Mouse (Mus musculus): ENCODE measurements around the gene Pygo1. TPM values are rescaled to one million over a fixed set of nuclear protein-coding genes. Genes with fewer than 3 reads are reported as not detected.

Gene Pygo1
- polyA plus RNA-seq, 1 experiment from 2014 or later = 10.8 TPM

- Histone ChIP-seq H3K9me3 (ENCODE audit: control insufficient read depth, low read length) (no peaks in the 10 kb centered on the region; the same call in 1 of the 2 replicates), H3K4me1 (ENCODE audit: control insufficient read depth, insufficient read depth, low read length) (no peaks in the 10 kb centered on the region), H3K4me3 (ENCODE audit: low read depth, low read length) (no peak overlapping the region), H3K27me3 (ENCODE audit: control insufficient read depth, insufficient read depth, low read length) (no peaks in the 10 kb centered on the region), H3K9ac (ENCODE audit: low read length) (no peak overlapping the region), H3K36me3 (ENCODE audit: control insufficient read depth, insufficient read depth, low read length) (peaks cover 8% of the 10 kb centered on the region; the same call in 1 of the 2 replicates), H3K27ac (ENCODE audit: low read depth, low read length) (no peak overlapping the region), H3K4me2 (no peak overlapping the region)
- WGBS = 90% methylated on average over 1 of the region's 1 CpGs
- ATAC-seq (ENCODE audit: low FRiP score) = no peak
- DNase-seq (ENCODE audit: low spot score, missing footprints) = no peak
Observed at GRCm38 (mm10) chr9:72889777-72890176, 35.7 kb upstream of the Pygo1 start.

DNA sequence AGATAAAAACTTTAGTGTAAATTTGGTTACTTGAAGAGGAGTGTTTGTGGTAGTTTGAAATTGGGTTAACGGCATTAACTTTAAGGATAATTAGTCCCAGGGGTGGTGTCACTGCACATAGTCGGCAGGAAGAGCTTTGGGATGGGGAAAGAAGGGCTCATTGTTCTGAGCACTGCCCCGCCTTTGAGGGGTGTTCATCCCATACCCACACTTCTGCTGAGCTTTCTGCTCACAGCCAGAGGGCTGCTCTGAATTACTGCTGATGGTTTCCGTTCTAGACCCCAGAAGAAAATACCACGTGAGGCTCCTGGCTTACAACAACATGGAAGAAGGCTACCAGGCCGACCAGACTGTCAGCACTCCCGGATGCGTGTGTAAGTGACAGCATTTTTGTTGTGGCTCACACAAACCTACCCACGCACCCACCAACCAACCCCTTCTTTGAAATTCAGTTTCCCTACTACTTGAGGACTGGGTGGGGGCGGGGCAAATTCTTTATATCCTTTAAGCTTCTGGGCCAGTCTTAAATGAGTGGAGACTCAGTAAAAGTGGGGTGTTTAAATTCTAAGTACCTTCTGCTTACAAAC lies 34.9 kb upstream of the Pygo1 start:
- Histone ChIP-seq H3K9me3 (ENCODE audit: control insufficient read depth, low read length) (no peaks in the 10 kb centered on the region; the same call in 1 of the 2 replicates), H3K4me2 (no peak overlapping the region), H3K4me3 (ENCODE audit: low read depth, low read length) (no peak overlapping the region), H3K36me3 (ENCODE audit: control insufficient read depth, insufficient read depth, low read length) (peaks cover 13% of the 10 kb centered on the region; the same call in 1 of the 2 replicates), H3K9ac (ENCODE audit: low read length) (no peak overlapping the region), H3K27me3 (ENCODE audit: control insufficient read depth, insufficient read depth, low read length) (no peaks in the 10 kb centered on the region), H3K4me1 (ENCODE audit: control insufficient read depth, insufficient read depth, low read length) (no peaks in the 10 kb centered on the region), H3K27ac (ENCODE audit: low read depth, low read length) (no peak overlapping the region)
- no peak for ATAC-seq (ENCODE audit: low FRiP score)
- WGBS = 85% methylated on average over 10 of the region's 10 CpGs
- DNase-seq (ENCODE audit: low spot score, missing footprints) = no peak

DNA sequence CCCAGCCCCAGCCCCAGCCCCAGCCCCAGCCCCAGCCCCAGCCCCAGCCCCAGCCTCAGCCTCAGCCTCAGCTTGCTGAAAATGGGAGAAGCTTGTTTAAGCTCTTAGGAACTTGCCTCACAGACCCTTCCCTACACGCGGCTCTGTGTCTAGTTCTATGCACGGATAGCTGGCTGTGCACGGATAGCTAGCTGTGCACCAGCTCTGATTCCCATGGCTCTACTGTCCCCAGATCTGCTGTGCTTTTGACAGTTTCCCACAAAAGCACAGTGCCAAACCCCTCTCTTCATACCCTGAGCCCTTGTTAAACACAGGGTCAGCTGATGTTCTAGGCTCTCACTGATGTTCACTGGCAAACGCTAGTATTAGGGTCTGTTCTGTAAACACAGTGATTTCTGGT lies 32.7 kb upstream of the Pygo1 start:
- Histone ChIP-seq H3K27me3 (ENCODE audit: control insufficient read depth, insufficient read depth, low read length) (no peaks in the 10 kb centered on the region), H3K4me2 (no peak overlapping the region), H3K4me1 (ENCODE audit: control insufficient read depth, insufficient read depth, low read length) (no peaks in the 10 kb centered on the region), H3K9me3 (ENCODE audit: control insufficient read depth, low read length) (no peaks in the 10 kb centered on the region; the same call in 1 of the 2 replicates), H3K9ac (ENCODE audit: low read length) (no peak overlapping the region), H3K27ac (ENCODE audit: low read depth, low read length) (no peak overlapping the region), H3K4me3 (ENCODE audit: low read depth, low read length) (no peak overlapping the region), H3K36me3 (ENCODE audit: control insufficient read depth, insufficient read depth, low read length) (peaks cover 13% of the 10 kb centered on the region; the same call in 1 of the 2 replicates)
- DNase-seq (ENCODE audit: low spot score, missing footprints) (no peak), ATAC-seq (ENCODE audit: low FRiP score) (no peak)
- 96% methylated on average over 5 of the region's 5 CpGs for WGBS

DNA sequence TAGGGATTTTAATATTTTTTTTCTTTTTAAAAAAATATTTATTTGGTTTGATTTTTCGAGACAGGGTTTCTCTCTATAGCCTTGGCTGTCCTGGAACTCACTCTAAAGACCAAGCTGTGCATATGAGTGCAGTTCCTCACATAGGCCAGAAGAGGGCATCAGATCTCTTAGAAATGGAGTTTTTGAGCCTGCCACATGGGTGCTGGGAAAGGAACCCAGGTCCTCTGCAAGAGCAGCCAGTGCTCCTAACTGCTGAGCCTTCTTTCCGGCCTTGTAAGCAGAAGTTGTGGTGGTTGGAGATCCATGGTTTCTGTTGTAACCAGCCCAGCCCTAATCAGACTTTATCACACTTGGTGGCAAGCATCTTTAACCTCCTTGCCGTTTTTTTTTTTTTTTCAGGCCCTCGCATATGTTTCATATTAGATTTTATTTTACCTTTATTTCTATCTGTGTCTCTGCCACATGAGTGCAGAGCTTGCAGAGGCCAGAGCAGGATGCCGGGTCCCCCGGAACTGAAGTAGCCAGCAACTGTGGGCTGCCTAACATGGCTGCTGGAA lies 30.6 kb upstream of the Pygo1 start:
- Histone ChIP-seq H3K4me2 (no peak overlapping the region), H3K27ac (ENCODE audit: low read depth, low read length) (no peak overlapping the region), H3K27me3 (ENCODE audit: control insufficient read depth, insufficient read depth, low read length) (no peaks in the 10 kb centered on the region), H3K36me3 (ENCODE audit: control insufficient read depth, insufficient read depth, low read length) (peaks cover 13% of the 10 kb centered on the region; the same call in 1 of the 2 replicates), H3K4me1 (ENCODE audit: control insufficient read depth, insufficient read depth, low read length) (no peaks in the 10 kb centered on the region), H3K4me3 (ENCODE audit: low read depth, low read length) (no peak overlapping the region), H3K9ac (ENCODE audit: low read length) (no peak overlapping the region), H3K9me3 (ENCODE audit: control insufficient read depth, low read length) (no peaks in the 10 kb centered on the region; the same call in 1 of the 2 replicates)
- no peak for ATAC-seq (ENCODE audit: low FRiP score)
- 93% methylated on average over 6 of the region's 6 CpGs for WGBS
- DNase-seq (ENCODE audit: low spot score, missing footprints) = no peak

DNA sequence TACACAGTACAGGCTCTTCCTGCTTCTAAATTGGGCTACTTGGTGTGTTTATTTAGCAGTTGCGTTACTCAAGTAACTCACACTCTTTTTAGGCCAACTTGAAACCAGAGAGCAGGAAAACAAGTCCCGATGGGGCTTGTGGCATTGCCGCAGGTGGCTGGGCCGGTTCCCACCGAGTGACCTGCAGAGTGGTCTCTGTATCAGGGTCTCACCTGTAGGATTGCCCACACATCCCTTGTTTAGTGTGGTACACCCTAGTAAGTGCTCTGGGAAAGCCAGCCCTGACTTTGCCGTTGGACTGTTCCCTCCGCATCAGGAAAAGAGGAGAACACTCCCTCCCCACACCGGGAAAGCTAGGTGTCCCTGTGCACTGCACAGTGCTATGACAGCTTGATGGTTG lies 23.4 kb upstream of the Pygo1 start:
- no peak overlapping the region for H3K9ac ChIP-seq (ENCODE audit: low read length)
- H3K4me3 ChIP-seq (ENCODE audit: low read depth, low read length) = no peak overlapping the region
- H3K9me3 ChIP-seq (ENCODE audit: control insufficient read depth, low read length) = no peaks in the 10 kb centered on the region
- H3K4me2 ChIP-seq = no peak overlapping the region
- H3K27me3 ChIP-seq (ENCODE audit: control insufficient read depth, insufficient read depth, low read length) = no peaks in the 10 kb centered on the region
- H3K27ac ChIP-seq (ENCODE audit: low read depth, low read length) = no peak overlapping the region
- ATAC-seq (ENCODE audit: low FRiP score) (no peak), DNase-seq (ENCODE audit: low spot score, missing footprints) (no peak)
- H3K36me3 ChIP-seq (ENCODE audit: control insufficient read depth, insufficient read depth, low read length) = peaks cover 5% of the 10 kb centered on the region; the same call in 1 of the 2 replicates
- no peaks in the 10 kb centered on the region for H3K4me1 ChIP-seq (ENCODE audit: control insufficient read depth, insufficient read depth, low read length)
- 94% methylated on average over 8 of the region's 8 CpGs for WGBS

DNA sequence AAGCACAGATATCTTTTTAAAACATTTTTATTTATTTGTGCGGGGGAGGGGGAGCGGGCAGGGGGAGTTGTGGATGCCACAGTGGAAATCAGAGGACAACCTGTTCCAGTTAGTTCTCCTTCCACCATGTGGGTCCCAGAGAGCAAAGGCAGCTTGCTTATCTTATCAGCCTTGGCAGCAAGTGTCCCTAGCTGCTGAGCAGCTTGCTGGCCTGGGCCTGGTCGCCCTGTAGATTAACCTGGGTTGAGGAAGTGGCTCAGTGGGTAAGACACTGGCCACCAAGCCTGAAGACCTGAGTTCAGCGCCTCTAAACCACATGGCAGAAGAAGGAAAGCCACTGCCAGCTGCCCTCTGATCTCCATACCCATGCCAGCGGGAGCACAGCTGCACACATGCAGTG lies 22.8 kb upstream of the Pygo1 start:
- Histone ChIP-seq H3K36me3 (ENCODE audit: control insufficient read depth, insufficient read depth, low read length) (peaks cover 5% of the 10 kb centered on the region; the same call in 1 of the 2 replicates), H3K27me3 (ENCODE audit: control insufficient read depth, insufficient read depth, low read length) (no peaks in the 10 kb centered on the region), H3K4me3 (ENCODE audit: low read depth, low read length) (no peak overlapping the region), H3K4me1 (ENCODE audit: control insufficient read depth, insufficient read depth, low read length) (no peaks in the 10 kb centered on the region), H3K9me3 (ENCODE audit: control insufficient read depth, low read length) (no peaks in the 10 kb centered on the region), H3K4me2 (no peak overlapping the region), H3K27ac (ENCODE audit: low read depth, low read length) (no peak overlapping the region), H3K9ac (ENCODE audit: low read length) (no peak overlapping the region)
- no peak for ATAC-seq (ENCODE audit: low FRiP score)
- DNase-seq (ENCODE audit: low spot score, missing footprints) = no peak
- 95% methylated on average over 5 of the region's 5 CpGs for WGBS

GRCm38 (mm10) chr9:72906693-72907103 lies 18.7 kb upstream of the Pygo1 start:
- Histone ChIP-seq H3K36me3 (ENCODE audit: control insufficient read depth, insufficient read depth, low read length) (peaks cover 7% of the 10 kb centered on the region; the same call in 1 of the 2 replicates), H3K27me3 (ENCODE audit: control insufficient read depth, insufficient read depth, low read length) (no peaks in the 10 kb centered on the region), H3K9me3 (ENCODE audit: control insufficient read depth, low read length) (no peaks in the 10 kb centered on the region), H3K4me1 (ENCODE audit: control insufficient read depth, insufficient read depth, low read length) (no peaks in the 10 kb centered on the region), H3K4me2 (no peak overlapping the region), H3K4me3 (ENCODE audit: low read depth, low read length) (no peak overlapping the region), H3K27ac (ENCODE audit: low read depth, low read length) (no peak overlapping the region), H3K9ac (ENCODE audit: low read length) (no peak overlapping the region)
- DNase-seq (ENCODE audit: low spot score, missing footprints) (no peak), ATAC-seq (ENCODE audit: low FRiP score) (no peak)
- WGBS = 87% methylated on average over 6 of the region's 6 CpGs

DNA sequence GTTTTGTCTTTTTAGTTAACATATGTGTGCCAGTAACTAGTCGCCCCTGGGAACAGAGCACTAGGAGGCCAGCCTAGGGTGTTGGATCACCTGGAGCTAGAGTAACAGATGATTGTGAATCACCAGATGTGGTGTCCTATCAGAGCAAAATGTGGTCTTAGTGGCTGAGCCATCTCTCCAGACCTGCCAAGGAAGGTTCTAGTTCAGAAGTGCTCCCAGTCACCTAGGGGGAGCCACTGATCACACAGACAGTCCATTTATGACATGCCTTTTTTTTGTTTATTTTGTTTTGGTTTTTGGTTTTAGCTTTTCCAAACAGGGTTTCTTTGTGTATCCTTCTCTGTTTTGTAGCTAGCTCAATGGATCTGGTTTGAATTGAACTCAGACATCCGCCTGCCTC lies 14.1 kb upstream of the Pygo1 start:
- ATAC-seq (ENCODE audit: low FRiP score) (no peak), DNase-seq (ENCODE audit: low spot score, missing footprints) (no peak)
- H3K27me3 ChIP-seq (ENCODE audit: control insufficient read depth, insufficient read depth, low read length) = no peaks in the 10 kb centered on the region
- peaks cover 5% of the 10 kb centered on the region for H3K36me3 ChIP-seq (ENCODE audit: control insufficient read depth, insufficient read depth, low read length)
- no peaks in the 10 kb centered on the region for H3K4me1 ChIP-seq (ENCODE audit: control insufficient read depth, insufficient read depth, low read length)
- H3K27ac ChIP-seq (ENCODE audit: low read depth, low read length) = no peak overlapping the region
- H3K4me3 ChIP-seq (ENCODE audit: low read depth, low read length) = no peak overlapping the region
- H3K9me3 ChIP-seq (ENCODE audit: control insufficient read depth, low read length) = no peaks in the 10 kb centered on the region
- WGBS = 96% methylated on average over 2 of the region's 2 CpGs
- no peak overlapping the region for H3K4me2 ChIP-seq
- H3K9ac ChIP-seq (ENCODE audit: low read length) = no peak overlapping the region

GRCm38 (mm10) chr9:72913551-72913950 lies 11.9 kb upstream of the Pygo1 start:
- no peak overlapping the region for H3K4me3 ChIP-seq (ENCODE audit: low read depth, low read length)
- H3K4me2 ChIP-seq = no peak overlapping the region
- H3K27me3 ChIP-seq (ENCODE audit: control insufficient read depth, insufficient read depth, low read length) = no peaks in the 10 kb centered on the region
- DNase-seq (ENCODE audit: low spot score, missing footprints) (no peak), ATAC-seq (ENCODE audit: low FRiP score) (no peak)
- H3K36me3 ChIP-seq (ENCODE audit: control insufficient read depth, insufficient read depth, low read length) = peaks cover 5% of the 10 kb centered on the region
- no peak overlapping the region for H3K27ac ChIP-seq (ENCODE audit: low read depth, low read length)
- WGBS = 87% methylated on average over 6 of the region's 6 CpGs
- no peak overlapping the region for H3K9ac ChIP-seq (ENCODE audit: low read length)
- H3K4me1 ChIP-seq (ENCODE audit: control insufficient read depth, insufficient read depth, low read length) = no peaks in the 10 kb centered on the region
- H3K9me3 ChIP-seq (ENCODE audit: control insufficient read depth, low read length) = no peaks in the 10 kb centered on the region
